Mouse (Mus musculus) erythroblast, embryonic 14.5 days (primary cell): ENCODE results near the gene Anln.

ENCODE experiments used
- GATA1 ChIP-seq: IDR thresholded peaks from 2 replicates; pipeline ENCODE4 v1.6.1; 2012; ENCODE audit warnings: low read length, inconsistent platforms, mixed read lengths
- TAL1 ChIP-seq: IDR thresholded peaks from 3 replicates; pipeline ENCODE4 v1.6.1; 2012; ENCODE audit warnings: low read length, inconsistent platforms, mixed read lengths

DNA sequence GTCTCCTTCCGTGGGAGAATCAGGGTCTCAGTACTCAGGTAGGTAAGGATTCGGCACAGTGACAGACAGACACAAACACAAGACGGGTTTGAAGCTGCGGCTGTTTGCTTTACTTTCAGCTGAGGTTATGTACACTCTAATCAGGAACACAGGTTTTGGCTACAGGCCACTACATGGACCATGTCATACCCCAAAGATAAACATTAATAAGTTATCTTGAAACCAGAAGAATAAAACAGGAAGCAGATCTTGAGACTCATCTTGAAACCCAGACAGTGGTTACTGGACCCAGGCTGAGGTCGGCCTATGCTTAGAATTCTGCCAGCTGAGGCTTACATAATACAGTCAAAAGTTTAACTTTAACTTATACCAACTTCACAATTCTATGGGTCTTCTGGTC is 75.8 kb downstream of the Anln start:
- TF ChIP-seq GATA1 (no peak), TAL1 (no peak)
